Mouse (Mus musculus) ovary, postnatal 10 days (tissue): ENCODE data around the gene Efcab12.
"Not testable (repeated sequence)": the region's sequence is repeated elsewhere in the genome, so short reads cannot be mapped to it uniquely, and the experiment has no call there.

Source experiments
- DNase-seq: peaks from one replicate; pipeline ENCODE4 v3.0.0; 2022; ENCODE audit warnings: low spot score

The Efcab12 gene

DNA sequence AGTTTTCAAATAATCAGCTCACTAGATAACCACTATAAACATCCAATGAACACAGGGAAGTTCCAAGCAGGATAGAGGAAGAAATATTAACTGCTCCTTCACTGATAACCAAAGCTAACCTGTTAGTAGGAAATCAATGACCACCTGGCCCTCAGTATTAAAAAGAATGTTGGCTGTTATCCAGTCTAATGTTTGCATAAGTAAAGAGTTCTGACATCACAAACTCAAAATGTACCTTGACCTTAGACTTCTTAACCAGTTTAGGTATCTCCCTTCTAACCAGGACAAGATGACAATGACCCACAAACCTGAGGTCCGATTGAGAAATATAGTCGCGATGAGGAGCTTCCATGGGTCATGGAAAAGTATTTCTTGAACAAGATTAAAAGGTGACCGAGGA, 6.8 kb upstream of the Efcab12 start:
- no peak for DNase-seq

DNA sequence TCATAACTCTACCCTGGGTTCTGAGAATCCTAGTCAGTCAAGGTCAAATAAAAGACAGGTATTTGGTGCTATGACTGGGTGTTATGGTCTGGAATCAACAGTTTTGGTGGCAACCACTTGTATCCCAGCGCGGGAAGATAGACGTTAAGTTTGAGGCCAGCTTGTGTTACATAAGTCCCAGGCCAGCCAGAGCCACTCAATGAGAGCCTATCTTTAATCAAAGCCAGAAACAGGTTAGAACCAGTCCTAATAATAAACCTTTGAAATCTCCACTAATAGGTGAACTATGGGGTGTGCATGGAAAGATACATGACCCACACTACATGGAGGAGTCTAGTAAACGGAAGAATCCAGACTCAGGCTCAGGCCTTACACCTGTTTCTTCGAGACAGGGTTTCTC, 533 bp upstream of the Efcab12 start:
- DNase-seq: no peak

GRCm38 (mm10) chr6:115833861-115834260, 4.4 kb downstream of the Efcab12 start:
- DNase-seq: no peak

- no peak for DNase-seq
Measured at GRCm38 (mm10) chr6:115832152-115832850, 5.9 kb downstream of the Efcab12 start.

DNA sequence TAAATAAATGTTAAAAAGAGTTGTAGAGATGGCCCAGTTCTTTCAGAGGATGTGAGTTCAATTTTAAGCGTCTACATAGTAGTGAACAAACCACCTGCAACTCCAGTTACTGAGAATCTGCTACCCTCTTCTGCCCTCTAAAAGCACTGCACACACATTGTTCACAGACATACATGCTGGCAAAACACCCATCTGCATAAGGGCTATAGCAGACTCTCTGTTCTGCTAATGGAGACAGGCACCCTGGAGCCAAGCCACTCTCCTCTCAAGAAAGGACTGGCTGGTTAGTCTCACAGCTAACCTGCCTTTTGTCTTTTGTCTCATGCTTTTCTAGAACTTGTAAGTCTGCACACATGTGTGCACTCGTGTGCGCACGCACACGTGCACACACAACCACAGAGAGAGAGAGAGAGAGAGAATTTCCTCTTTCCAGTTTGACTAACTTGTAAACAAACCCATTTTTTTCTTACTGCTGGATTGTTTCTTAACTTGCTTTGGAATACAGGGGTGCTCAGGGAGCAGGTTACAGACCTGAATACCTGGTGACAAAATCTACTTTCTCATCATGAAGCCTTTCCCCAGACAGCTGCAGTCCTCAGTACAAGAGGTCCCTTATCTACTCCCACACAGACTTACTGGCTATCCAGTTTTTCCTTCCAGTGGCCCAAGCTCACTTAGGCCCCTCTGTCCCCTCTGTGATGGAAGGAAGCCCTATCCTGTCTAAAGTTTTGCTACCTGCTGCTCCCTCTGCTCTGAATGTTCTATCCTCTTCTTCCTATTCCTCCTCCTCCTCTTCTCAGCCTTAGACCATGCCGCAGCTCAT, 7.2 kb downstream of the Efcab12 start:
- no peak for DNase-seq

GRCm38 (mm10) chr6:115823850-115824464, 14.3 kb downstream of the Efcab12 start:
- DNase-seq: not testable (repeated sequence)

GRCm38 (mm10) chr6:115821216-115821993, 16.8 kb downstream of the Efcab12 start:
- no peak for DNase-seq

GRCm38 (mm10) chr6:115818129-115818528, 20.1 kb downstream of the Efcab12 start:
- no peak for DNase-seq

DNA sequence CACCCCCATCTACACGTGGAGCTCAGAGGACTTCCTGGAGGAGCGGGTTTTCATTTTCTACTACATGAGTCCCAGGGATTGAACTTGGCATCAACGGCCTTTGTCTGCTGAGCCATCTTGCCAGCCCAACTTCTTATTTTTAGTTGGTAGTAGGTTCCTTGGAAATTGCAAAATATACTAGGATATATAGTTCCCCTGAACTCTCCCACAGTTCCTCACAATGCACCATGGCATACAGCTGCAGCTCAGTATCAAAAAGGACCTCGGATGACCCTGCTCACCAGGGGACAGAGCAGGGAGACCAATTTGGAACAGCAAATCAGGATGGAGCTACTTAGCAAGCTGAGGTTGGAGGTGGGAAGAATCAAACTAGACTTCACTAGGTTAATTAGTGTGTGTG, 23.2 kb downstream of the Efcab12 start:
- DNase-seq: no peak

DNA sequence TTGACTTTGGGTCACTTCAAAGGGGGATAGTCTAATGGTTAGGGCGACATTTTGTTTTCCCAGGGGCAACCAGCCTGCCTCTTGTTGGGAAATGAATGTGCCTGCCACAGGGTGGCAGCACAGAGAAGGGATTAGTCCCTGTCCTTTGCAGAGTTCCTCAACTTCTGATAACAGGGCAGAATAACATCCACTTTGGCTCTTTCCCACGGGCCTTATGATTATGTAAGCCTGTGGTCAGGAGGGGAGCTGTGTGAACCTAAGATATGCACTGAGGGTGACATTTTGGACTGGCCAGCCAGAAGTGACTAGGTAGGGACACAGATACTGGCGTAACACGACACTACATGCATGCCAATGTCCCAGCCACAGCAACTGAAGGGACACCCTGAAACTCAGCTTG, 24.1 kb downstream of the Efcab12 start:
- DNase-seq: no peak

- DNase-seq: no peak
Measured at GRCm38 (mm10) chr6:115811606-115812005, 26.6 kb downstream of the Efcab12 start.

- DNase-seq: peak; percentile 70
Measured at GRCm38 (mm10) chr6:115808488-115809231, 29.6 kb downstream of the Efcab12 start, which contains the start of gene Rpl32. Gene Rpl32 (minus strand): TSS chr6:115808747.

GRCm38 (mm10) chr6:115808196-115808487, 30.1 kb downstream of the Efcab12 start:
- DNase-seq: no peak

DNA sequence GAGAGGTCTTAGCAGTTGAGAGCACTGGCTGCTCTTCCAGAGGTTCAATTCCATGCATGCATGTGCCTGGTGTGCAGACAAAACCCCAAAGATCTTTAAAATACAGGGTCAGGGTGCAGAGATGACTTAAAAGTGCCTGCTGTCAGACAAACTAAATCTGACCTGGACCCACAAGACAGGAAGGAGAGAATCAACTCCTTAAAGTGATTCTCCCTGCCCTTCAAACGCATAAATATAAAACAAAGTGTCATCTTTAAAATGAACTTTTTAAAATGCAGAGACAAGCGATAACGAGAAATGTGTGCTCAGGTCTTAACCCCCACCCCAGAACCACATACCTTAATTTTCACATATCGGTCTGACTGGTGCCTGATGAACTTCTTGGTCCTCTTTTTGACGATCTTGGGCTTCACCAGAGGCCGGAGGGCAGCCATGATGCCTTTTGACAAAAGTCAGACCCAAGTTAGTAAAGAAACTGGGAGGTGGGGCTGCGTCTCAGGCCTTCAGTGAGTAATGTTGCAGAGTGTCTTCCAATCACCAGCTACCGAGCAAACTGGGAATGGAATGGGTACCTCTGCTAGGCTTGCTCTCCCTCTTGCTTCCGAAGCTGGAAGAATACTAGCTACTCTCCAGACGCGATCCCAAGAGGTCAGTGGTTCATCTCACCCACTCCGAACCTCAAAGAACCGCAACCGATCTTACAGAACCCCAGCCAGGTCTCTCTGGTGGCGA, 30.6 kb downstream of the Efcab12 start:
- DNase-seq: no peak

DNA sequence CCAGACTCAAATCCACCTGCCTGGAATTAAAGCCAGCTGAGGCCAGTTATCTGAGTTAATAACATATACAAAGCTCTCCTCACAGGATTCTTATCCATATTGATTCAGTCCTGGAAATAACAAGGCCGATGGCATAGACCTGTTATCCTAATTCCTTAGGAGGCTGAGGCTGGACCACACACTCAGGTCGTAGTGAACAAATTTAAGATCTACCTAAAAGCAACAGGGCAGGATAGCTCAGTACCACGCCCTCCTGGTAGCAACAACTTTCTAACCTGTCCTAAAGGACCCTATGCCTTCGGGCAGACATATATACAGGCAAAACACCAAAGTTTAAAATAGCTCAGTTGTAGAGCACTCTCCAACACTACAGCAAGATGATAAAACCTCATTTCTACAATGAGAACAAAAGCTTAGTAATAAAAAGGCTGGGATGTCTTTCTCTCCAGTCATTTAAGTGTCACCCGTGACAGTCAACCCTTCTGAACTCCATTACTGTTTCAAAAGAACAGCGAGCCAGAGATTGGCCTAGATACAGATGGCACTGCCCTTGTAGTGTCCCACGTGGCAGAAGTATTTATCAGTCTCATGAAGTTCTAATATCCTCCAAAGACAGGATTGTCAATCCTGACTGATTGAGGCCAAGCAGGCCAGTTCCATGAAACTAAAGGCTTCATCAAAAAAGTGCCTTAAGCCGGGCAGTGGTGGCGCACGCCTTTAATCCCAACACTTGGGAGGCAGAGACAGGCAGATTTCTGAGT, 33.6 kb downstream of the Efcab12 start:
- no peak for DNase-seq

GRCm38 (mm10) chr6:115803541-115804382, 34.5 kb downstream of the Efcab12 start:
- no peak for DNase-seq

- no peak for DNase-seq
Measured at GRCm38 (mm10) chr6:115801811-115802210, 36.4 kb downstream of the Efcab12 start.

DNA sequence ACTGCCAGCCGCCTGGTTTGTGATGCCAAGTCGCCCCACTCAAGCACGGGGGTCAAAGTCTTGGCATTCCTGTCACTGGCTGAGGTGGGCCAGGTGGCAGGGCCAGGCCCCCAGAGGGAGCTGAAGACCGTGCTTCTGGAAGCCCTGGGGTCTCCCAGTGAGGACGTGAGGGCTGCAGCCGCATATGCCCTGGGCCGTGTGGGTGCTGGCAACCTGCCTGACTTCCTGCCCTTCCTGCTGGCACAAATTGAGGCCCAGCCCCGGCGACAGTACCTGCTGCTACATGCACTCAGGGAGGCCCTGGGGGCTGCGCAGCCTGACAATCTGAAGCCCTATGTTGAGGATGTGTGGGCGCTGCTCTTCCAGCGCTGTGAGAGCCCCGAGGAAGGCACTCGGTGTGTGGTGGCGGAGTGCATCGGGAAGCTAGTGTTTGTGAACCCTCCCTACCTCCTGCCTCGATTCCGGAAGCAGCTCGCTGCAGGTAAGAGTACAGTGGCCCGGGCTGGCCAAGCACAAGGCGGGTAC, 45.5 kb downstream of the Efcab12 start:
- no peak for DNase-seq
